Mouse (Mus musculus): ENCODE measurements around the gene Psmb7.

DNA sequence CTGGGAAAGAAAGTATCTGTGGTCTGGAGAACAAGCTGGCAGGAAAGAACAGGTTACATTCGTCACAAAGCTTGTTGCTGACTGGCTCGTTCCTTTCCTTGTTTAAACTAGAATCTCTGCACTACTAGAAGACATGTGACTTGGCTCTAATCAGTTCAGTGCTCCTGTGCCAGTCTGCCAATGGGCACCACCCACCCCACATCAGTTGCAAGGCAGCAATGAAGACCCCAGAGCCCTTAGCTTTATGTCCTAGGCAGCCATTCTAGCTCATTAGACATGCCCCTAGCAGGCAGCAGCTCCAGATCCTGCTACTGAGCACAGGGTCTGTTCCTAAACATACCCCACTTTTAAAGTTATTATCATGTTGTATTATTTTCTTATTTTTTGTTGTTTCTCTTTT, 59.9 kb downstream of the Psmb7 start:
- TF ChIP-seq POLR2A (IDR thresholded peaks at IDR 0.05; ENCODE audit: control insufficient read depth, extremely low read depth, insufficient read depth, low read length, poor library complexity) (no peak), CTCF (IDR thresholded peaks at IDR 0.05; ENCODE audit: borderline replicate concordance, control insufficient read depth, extremely low read depth, insufficient read depth, low read length, poor library complexity) (no peak)

Measured in thymus, adult 2 months (tissue).